Mouse (Mus musculus): Measurements from ENCODE around the gene Hist4h4. TPM values are rescaled to one million over a fixed set of nuclear protein-coding genes. Genes with fewer than 3 reads are reported as not detected.

Gene Hist4h4
- total RNA-seq, 2 experiments from 2014 or later = 8.2 to 8.5 TPM

DNA sequence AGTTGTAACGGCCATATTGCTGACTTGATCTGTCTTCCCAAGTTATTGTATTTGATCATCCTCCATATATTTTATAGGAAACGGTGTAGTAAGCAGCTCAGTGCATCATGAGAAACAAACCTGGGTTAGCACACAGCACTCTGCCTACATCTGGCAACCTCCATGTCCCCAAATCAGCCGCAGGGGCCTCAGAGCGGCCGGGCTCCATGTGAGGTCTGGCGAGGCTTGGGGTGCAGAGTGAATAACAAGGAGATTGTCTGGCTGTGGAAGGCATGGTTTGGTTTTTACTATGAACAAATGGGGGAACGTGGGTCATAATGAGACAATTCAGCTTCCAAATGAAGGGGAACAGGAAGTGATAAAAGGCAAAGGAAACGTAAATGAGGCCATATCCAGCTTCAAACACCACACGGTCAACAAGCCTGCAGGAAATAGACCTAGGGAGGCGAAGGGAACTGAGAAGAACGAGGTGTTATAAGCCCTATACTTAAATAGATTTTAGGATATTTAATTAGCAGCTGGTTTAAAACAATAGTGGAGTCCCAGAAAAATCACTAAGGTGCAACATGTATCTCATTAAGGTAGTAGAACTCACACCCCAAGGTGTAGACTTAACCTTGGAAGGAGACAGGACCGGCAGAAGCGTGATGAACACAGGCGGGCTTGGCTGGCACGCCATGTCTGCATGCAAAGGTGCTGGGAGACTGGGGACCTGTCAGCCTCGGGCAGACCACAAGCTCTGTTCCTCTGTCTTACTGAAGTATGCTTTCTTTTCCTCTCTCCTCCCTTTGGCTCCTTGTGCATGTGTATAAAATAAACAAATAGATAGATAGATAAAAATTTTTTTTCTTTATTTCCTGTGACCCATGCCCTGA is 11.1 kb downstream of the Hist4h4 start:
- intact Hi-C loops (cut with DNase I) = no loop called here
- DNase-seq = no peak

- peak; percentile 72 to 74 for DNase-seq
- intact Hi-C loops (cut with DNase I) = no loop called here
Measured at GRCm38 (mm10) chr6:136789391-136789971, 14.7 kb downstream of the Hist4h4 start.

GRCm38 (mm10) chr6:136782761-136783160 is 21.5 kb downstream of the Hist4h4 start:
- intact Hi-C loops (cut with DNase I) = no loop called here
- no peak for DNase-seq

- intact Hi-C loops (cut with DNase I) = no loop called here
- no peak for DNase-seq
Measured at GRCm38 (mm10) chr6:136782146-136782545, 22.1 kb downstream of the Hist4h4 start.

GRCm38 (mm10) chr6:136781377-136781986 is 22.7 kb downstream of the Hist4h4 start, which contains the start of gene Gucy2c:
TSS of gene Gucy2c (minus strand) at chr6:136781765.
- intact Hi-C loops (cut with DNase I) = no loop called here
- no peak for DNase-seq

GRCm38 (mm10) chr6:136776392-136776791 is 27.8 kb downstream of the Hist4h4 start:
- DNase-seq = no peak
- intact Hi-C loops (cut with DNase I) = no loop called here

- DNase-seq = no peak
- intact Hi-C loops (cut with DNase I) = no loop called here
Measured at GRCm38 (mm10) chr6:136769859-136770258, 34.4 kb downstream of the Hist4h4 start.

- intact Hi-C loops (cut with DNase I) = no loop called here
- DNase-seq = no peak
Measured at GRCm38 (mm10) chr6:136769143-136769542, 35.1 kb downstream of the Hist4h4 start.

DNA sequence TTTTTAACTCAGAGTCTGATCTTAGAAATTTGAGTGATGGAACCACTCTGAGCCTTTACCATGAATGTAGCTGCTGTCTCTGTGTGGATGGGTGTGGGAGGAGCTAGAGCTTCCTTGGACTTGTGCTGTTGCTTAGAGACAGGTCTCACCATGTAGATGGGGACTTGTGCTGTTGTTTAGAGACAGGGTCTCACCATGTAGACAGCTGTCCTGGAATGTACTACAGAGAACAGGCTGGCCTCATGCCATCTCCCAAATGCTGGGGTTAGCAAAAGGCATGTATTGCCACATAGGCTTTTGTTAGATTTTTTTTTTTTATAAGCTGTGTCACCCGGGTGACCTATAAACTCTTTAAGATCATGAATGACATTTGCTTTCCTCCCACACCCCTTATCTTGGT is 40.3 kb downstream of the Hist4h4 start:
- DNase-seq = no peak
- intact Hi-C loops (cut with DNase I) = no loop called here

Small RNA genes lying within 50 kb of the gene (microRNA-seq; reads per million reads assigned to microRNA genes)
- 0 reads per million in 2 experiments for gene Gm44364 (ENCODE audit: borderline number of aligned reads in 2 of 2)

Other genes starting within 250 kb of the Hist4h4 start
- gene Plbd1, start 142.5 kb downstream of the Hist4h4 start, total RNA-seq (2021) = 10 to 100 TPM; 46.5 TPM
- gene Gucy2c, start 22.6 kb downstream of the Hist4h4 start, total RNA-seq (2021) = not detected
- gene H2afj, start 3.8 kb upstream of the Hist4h4 start, total RNA-seq (2021) = 10 to 100 TPM; 29.9 to 30.9 TPM
- gene BC049715, start 23.2 kb upstream of the Hist4h4 start, total RNA-seq (2021) = under 1 TPM; 0.27 to 0.36 TPM
- 10 to 100 TPM; 63.3 to 64.1 TPM for gene Wbp11, start 23.8 kb upstream of the Hist4h4 start, total RNA-seq (2021)
- gene Smco3, start 31.0 kb upstream of the Hist4h4 start, total RNA-seq (2021) = not detected
- 10 to 100 TPM; 21.9 to 26.1 TPM for gene Art4, start 53.3 kb upstream of the Hist4h4 start, total RNA-seq (2021)
- 100 to 1,000 TPM; 344 to 476 TPM for gene Mgp, start 71.4 kb upstream of the Hist4h4 start, total RNA-seq (2021)
- gene Erp27, start 117.8 kb upstream of the Hist4h4 start, total RNA-seq (2021) = not detected
- not detected for gene Pde6h, start 119.4 kb upstream of the Hist4h4 start, total RNA-seq (2021)
- gene Arhgdib, start 137.5 kb upstream of the Hist4h4 start, total RNA-seq (2021) = 10 to 100 TPM; 25.5 to 27.2 TPM

Measured in heart, postnatal 36 days (tissue).